In genomic region chr2:34033212-34033611, GRCm38 (mm10) we compare ENCODE assay signal across 20 mouse cellular contexts.
DNase-seq lines count a peak whose midpoint lies in the region; ATAC-seq and TF ChIP-seq lines count a peak whose summit lies in the region.
"Had no signal": no experiment of that assay in that cellular context is flagged by ENCODE, and none has a peak within 500 bp of the region (broad histone marks: within the 10 kb centered on the region; RNA-seq: fewer than 3 reads in every experiment).

No protein-coding gene starts in this region.

- 33% methylated on average over 11 of the region's 11 CpGs for WGBS in neural tube, embryonic 12.5 days
- 25% methylated on average over 11 of the region's 11 CpGs for WGBS in neural tube, embryonic 15.5 days
- WGBS in embryonic facial prominence, embryonic 10.5 days, result 52% methylated on average over 11 of the region's 11 CpGs
- 55% methylated on average over 11 of the region's 11 CpGs for WGBS in forebrain, postnatal 0 days
- WGBS in midbrain, embryonic 12.5 days, result 50% methylated on average over 11 of the region's 11 CpGs
- 50% methylated on average over 11 of the region's 11 CpGs for WGBS in intestine, postnatal 0 days

- TF ChIP-seq CTCF in forebrain, postnatal 0 days (IDR thresholded peaks at IDR 0.05; ENCODE audit: low read depth), result no peak
- no peak for TF ChIP-seq CTCF in intestine, postnatal 0 days (IDR thresholded peaks at IDR 0.05; ENCODE audit: low read depth)

- no peaks in the 10 kb centered on the region for H3K27me3 ChIP-seq in neural tube, embryonic 12.5 days (replicated peaks)
- no peaks in the 10 kb centered on the region for H3K27me3 ChIP-seq in neural tube, embryonic 15.5 days (replicated peaks)
- peaks cover 9% of the 10 kb centered on the region; the same call in 1 of the 2 replicates for H3K27me3 ChIP-seq in embryonic facial prominence, embryonic 10.5 days (replicated peaks; ENCODE audit: low read depth, poor library complexity, severe bottlenecking)
- no peaks in the 10 kb centered on the region for H3K27me3 ChIP-seq in forebrain, postnatal 0 days (ENCODE audit: insufficient read depth, low read length)
- H3K27me3 ChIP-seq in midbrain, embryonic 12.5 days, result peaks cover 17% of the 10 kb centered on the region
- H3K27me3 ChIP-seq in intestine, postnatal 0 days (replicated peaks; ENCODE audit: control insufficient read depth, insufficient read depth, low read length), result no peaks in the 10 kb centered on the region

- H3K9me3 ChIP-seq in neural tube, embryonic 12.5 days, result no peaks in the 10 kb centered on the region
- H3K9me3 ChIP-seq in neural tube, embryonic 15.5 days (replicated peaks), result no peaks in the 10 kb centered on the region
- no peaks in the 10 kb centered on the region for H3K9me3 ChIP-seq in embryonic facial prominence, embryonic 10.5 days
- no peaks in the 10 kb centered on the region for H3K9me3 ChIP-seq in forebrain, postnatal 0 days (ENCODE audit: low read length)
- no peaks in the 10 kb centered on the region for H3K9me3 ChIP-seq in midbrain, embryonic 12.5 days
- no peaks in the 10 kb centered on the region for H3K9me3 ChIP-seq in intestine, postnatal 0 days (ENCODE audit: control insufficient read depth)

- peaks cover 35% of the 10 kb centered on the region for H3K4me1 ChIP-seq in neural tube, embryonic 12.5 days
- peaks cover 27% of the 10 kb centered on the region for H3K4me1 ChIP-seq in neural tube, embryonic 15.5 days
- peaks cover 38% of the 10 kb centered on the region for H3K4me1 ChIP-seq in embryonic facial prominence, embryonic 10.5 days
- peaks cover 11% of the 10 kb centered on the region; the same call in 1 of the 2 replicates for H3K4me1 ChIP-seq in forebrain, postnatal 0 days (ENCODE audit: insufficient read depth)
- peaks cover 27% of the 10 kb centered on the region for H3K4me1 ChIP-seq in midbrain, embryonic 12.5 days
- H3K4me1 ChIP-seq in intestine, postnatal 0 days (replicated peaks; ENCODE audit: control insufficient read depth, insufficient read depth, low read length), result no peaks in the 10 kb centered on the region

- no peak overlapping the region for H3K4me2 ChIP-seq in neural tube, embryonic 12.5 days (replicated peaks)
- no peak overlapping the region for H3K4me2 ChIP-seq in neural tube, embryonic 15.5 days
- no peak overlapping the region for H3K4me2 ChIP-seq in forebrain, postnatal 0 days (ENCODE audit: low read depth)
- no peak overlapping the region for H3K4me2 ChIP-seq in midbrain, embryonic 12.5 days (replicated peaks)
- H3K4me2 ChIP-seq in intestine, postnatal 0 days (replicated peaks; ENCODE audit: low read depth), result no peak overlapping the region
- H3K4me2 ChIP-seq: liver, embryonic 11.5 days had no signal

- no peak overlapping the region for H3K4me3 ChIP-seq in neural tube, embryonic 12.5 days
- H3K4me3 ChIP-seq in neural tube, embryonic 15.5 days (replicated peaks), result no peak overlapping the region
- no peak overlapping the region for H3K4me3 ChIP-seq in embryonic facial prominence, embryonic 10.5 days
- H3K4me3 ChIP-seq in forebrain, postnatal 0 days (ENCODE audit: low read depth, low read length), result no peak overlapping the region
- no peak overlapping the region for H3K4me3 ChIP-seq in midbrain, embryonic 12.5 days
- no peak overlapping the region for H3K4me3 ChIP-seq in intestine, postnatal 0 days (ENCODE audit: low read depth, low read length)

- peak overlapping the region; percentile 46; the same call in 1 of the 2 replicates for H3K27ac ChIP-seq in neural tube, embryonic 12.5 days
- H3K27ac ChIP-seq in neural tube, embryonic 15.5 days (replicated peaks), result no peak overlapping the region; the same call in 1 of the 2 replicates
- 0 out of 2 replicates have a peak overlapping the region, but pooled peaks have one; percentile 26 for H3K27ac ChIP-seq in embryonic facial prominence, embryonic 10.5 days (replicated peaks)
- peak overlapping the region; percentile 74 for H3K27ac ChIP-seq in forebrain, postnatal 0 days (ENCODE audit: low read depth, low read length)
- H3K27ac ChIP-seq in midbrain, embryonic 12.5 days (replicated peaks), result peak overlapping the region; percentile 4; the same call in 1 of the 2 replicates
- no peak overlapping the region for H3K27ac ChIP-seq in intestine, postnatal 0 days (ENCODE audit: low read depth, low read length)

- DNase-seq in embryonic facial prominence, embryonic 10.5 days (ENCODE audit: low spot score), result no peak
- DNase-seq in forebrain, postnatal 0 days, result no peak
- DNase-seq in spleen, adult 18-20 months, result no peak
- no peak for DNase-seq in cerebellum, adult 11 months
- DNase-seq: adrenal gland, postnatal 25 days; B cell, adult 2 months; cerebellum, postnatal 10 days; embryo, embryonic 11 days; heart, adult 11 months; kidney, adult 8-10 months; kidney, postnatal 36 days; lung, adult 2 months; lung, postnatal 36 days had no signal

- H3K9ac ChIP-seq in neural tube, embryonic 12.5 days, result no peak overlapping the region
- no peak overlapping the region for H3K9ac ChIP-seq in neural tube, embryonic 15.5 days (replicated peaks)
- H3K9ac ChIP-seq in forebrain, postnatal 0 days, result no peak overlapping the region
- H3K9ac ChIP-seq in midbrain, embryonic 12.5 days (replicated peaks), result no peak overlapping the region
- no peak overlapping the region for H3K9ac ChIP-seq in intestine, postnatal 0 days (ENCODE audit: low read depth, low read length)

- no peaks in the 10 kb centered on the region for H3K36me3 ChIP-seq in neural tube, embryonic 12.5 days
- no peaks in the 10 kb centered on the region for H3K36me3 ChIP-seq in neural tube, embryonic 15.5 days
- H3K36me3 ChIP-seq in embryonic facial prominence, embryonic 10.5 days (replicated peaks), result no peaks in the 10 kb centered on the region
- no peaks in the 10 kb centered on the region for H3K36me3 ChIP-seq in forebrain, postnatal 0 days (ENCODE audit: insufficient read depth)
- H3K36me3 ChIP-seq in midbrain, embryonic 12.5 days, result no peaks in the 10 kb centered on the region
- H3K36me3 ChIP-seq in intestine, postnatal 0 days (ENCODE audit: control insufficient read depth, insufficient read depth), result no peaks in the 10 kb centered on the region

- ATAC-seq in neural tube, embryonic 12.5 days (ENCODE audit: low FRiP score, low read depth), result no peak
- ATAC-seq in neural tube, embryonic 15.5 days (ENCODE audit: low FRiP score), result no peak
- peak; percentile 78; the same call in 1 of the 2 replicates for ATAC-seq in forebrain, postnatal 0 days
- no peak for ATAC-seq in midbrain, embryonic 12.5 days (ENCODE audit: low FRiP score, low read depth)
- ATAC-seq in intestine, postnatal 0 days, result no peak
- ATAC-seq: activated CD4-positive, CD25-positive, alpha-beta regulatory T cell, adult 4 months; Patski had no signal

Comparison
In these comparisons a context has a peak if more than half of its experiments do, and no peak if none do; other contexts are left out.
1. H3K27ac ChIP-seq: peak in neural tube, embryonic 12.5 days (single experiment), embryonic facial prominence, embryonic 10.5 days (single experiment), forebrain, postnatal 0 days (single experiment) and midbrain, embryonic 12.5 days (single experiment); none in neural tube, embryonic 15.5 days (single experiment) and intestine, postnatal 0 days (single experiment).